Mouse (Mus musculus) heart, postnatal 0 days (tissue): ENCODE measurements at regions not wholly inside any gene's neighbourhood (a gene's known extent, or its start where the extent isn't known, plus 50 kb on each side); places are given as distances from the start of the nearest gene placed in this dataset.

Experiments
- CTCF ChIP-seq: IDR thresholded peaks from 2 replicates; pipeline ENCODE4 v1.5.1; 2016; ENCODE audit warnings: antibody characterized with exemption, control low read depth, low read depth
- EP300 ChIP-seq: IDR thresholded peaks from 2 replicates; pipeline ENCODE4 v1.6.1; 2016; ENCODE audit warnings: antibody characterized with exemption, low read depth

DNA sequence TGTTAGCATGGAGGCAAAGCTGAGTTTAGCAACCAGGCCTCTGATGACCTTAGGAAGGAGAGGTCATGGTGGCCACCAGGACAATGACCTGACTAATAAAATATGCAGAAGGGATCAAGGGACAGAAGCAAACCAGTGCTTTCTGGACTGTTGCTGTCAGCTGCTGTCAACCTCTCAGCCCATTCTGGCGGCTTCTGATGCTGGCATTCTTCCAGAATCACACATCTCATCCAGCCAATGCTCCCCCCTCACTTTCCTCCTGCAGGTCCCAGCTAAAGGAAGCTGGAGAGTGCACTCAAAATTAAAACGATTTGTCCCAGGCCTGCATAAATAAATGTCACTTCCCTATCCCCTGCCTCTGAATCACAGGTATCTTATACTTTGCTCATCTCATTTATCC is 163.3 kb upstream of the Mindy3 start:
- no peak for TF ChIP-seq CTCF
- no peak for TF ChIP-seq EP300
